Mouse (Mus musculus): Measurements from ENCODE around the gene Meiob. TPM values are rescaled to one million over a fixed set of nuclear protein-coding genes. Genes with fewer than 3 reads are reported as not detected.

Meiob gene
- polyA plus RNA-seq, 1 experiment from 2014 or later, result 0.10 TPM

DNA sequence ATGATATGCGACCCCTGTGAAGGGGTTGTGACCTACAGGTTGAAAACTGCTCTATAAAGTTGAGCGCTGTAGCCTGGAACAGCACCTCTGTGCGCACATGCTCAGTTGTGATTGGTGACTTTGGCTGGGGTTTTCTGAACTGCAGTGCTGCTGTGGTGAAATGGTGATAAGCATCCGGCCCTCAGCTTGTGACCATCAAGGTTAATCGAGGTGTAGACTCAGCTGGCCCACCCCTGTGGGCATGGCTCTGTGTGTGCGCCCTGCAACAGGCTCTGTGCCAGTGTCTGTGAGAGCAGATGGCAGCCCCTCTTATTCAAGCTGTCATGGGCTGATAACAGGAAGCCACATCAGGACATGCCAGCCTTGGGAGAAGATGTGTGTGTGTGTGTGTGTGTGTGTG, 54.9 kb downstream of the Meiob start:
- WGBS, result 87% methylated on average over 6 of the region's 6 CpGs
- ATAC-seq, result no peak
- H3K4me1 ChIP-seq (replicated peaks; ENCODE audit: control insufficient read depth, insufficient read depth, low read length), result no peaks in the 10 kb centered on the region

DNA sequence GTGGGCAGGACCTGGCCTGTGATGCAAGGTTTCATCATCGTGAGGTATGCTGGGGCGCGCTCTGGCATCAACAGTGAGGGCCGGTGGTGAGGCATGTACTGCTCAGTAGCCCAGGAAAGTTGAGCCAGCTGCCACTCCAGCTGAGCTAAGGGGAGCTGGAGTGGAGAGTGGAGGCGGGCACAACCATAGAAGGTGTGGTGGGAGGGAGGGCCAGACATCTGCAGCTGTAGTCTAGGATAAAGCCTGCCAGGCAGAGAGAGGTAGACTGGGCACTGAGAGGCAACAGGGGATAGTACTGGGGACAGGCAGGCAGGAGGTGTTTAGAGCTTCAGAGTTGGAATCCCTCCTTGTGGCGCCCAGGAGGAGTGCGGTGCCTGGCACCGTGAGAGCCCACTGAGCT, 56.0 kb downstream of the Meiob start:
- Histone ChIP-seq H3K36me3 (ENCODE audit: control insufficient read depth, insufficient read depth) (peaks cover 91% of the 10 kb centered on the region), H3K4me2 (replicated peaks; ENCODE audit: low read depth) (no peak overlapping the region), H3K9me3 (ENCODE audit: control insufficient read depth) (no peaks in the 10 kb centered on the region), H3K4me3 (ENCODE audit: low read depth, low read length) (no peak overlapping the region), H3K27ac (ENCODE audit: low read depth, low read length) (no peak overlapping the region), H3K4me1 (replicated peaks; ENCODE audit: control insufficient read depth, insufficient read depth, low read length) (no peaks in the 10 kb centered on the region), H3K27me3 (replicated peaks; ENCODE audit: control insufficient read depth, insufficient read depth, low read length) (no peaks in the 10 kb centered on the region), H3K9ac (ENCODE audit: low read depth, low read length) (no peak overlapping the region)
- TF ChIP-seq CTCF (IDR thresholded peaks at IDR 0.05; ENCODE audit: low read depth), result no peak
- ATAC-seq, result no peak
- WGBS, result 90% methylated on average over 8 of the region's 8 CpGs

More for the DNA sequence above, 54.9 kb downstream of the Meiob start:
- Histone ChIP-seq H3K4me2 (replicated peaks; ENCODE audit: low read depth) (no peak overlapping the region), H3K27me3 (replicated peaks; ENCODE audit: control insufficient read depth, insufficient read depth, low read length) (no peaks in the 10 kb centered on the region), H3K4me3 (ENCODE audit: low read depth, low read length) (no peak overlapping the region), H3K36me3 (ENCODE audit: control insufficient read depth, insufficient read depth) (peaks cover 92% of the 10 kb centered on the region), H3K27ac (ENCODE audit: low read depth, low read length) (no peak overlapping the region), H3K9ac (ENCODE audit: low read depth, low read length) (no peak overlapping the region), H3K9me3 (ENCODE audit: control insufficient read depth) (no peaks in the 10 kb centered on the region)
- no peak for TF ChIP-seq CTCF (IDR thresholded peaks at IDR 0.05; ENCODE audit: low read depth)

DNA sequence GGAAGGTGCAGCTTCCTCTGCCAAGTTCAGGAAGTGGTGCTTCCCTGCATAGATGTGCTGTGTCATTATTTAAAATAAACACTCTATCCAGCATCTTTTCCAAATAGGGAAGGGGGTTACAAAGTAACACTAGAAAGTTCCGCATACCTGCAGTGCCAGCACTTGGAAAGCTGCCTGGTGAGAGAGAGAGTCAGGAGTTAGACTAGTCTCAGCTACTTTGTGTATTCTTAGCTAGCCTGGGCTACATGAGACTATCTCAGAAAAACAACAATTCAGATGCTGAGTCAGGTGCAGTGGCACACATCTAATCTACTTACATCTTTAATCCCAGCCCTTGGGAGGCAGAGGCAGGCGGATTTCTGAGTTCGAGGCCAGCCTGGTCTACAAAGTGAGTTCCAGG, 57.7 kb downstream of the Meiob start:
- H3K27me3 ChIP-seq (replicated peaks; ENCODE audit: control insufficient read depth, insufficient read depth, low read length), result no peaks in the 10 kb centered on the region
- no peak for ATAC-seq
- 96% methylated on average over 3 of the region's 3 CpGs for WGBS
- no peak overlapping the region for H3K4me2 ChIP-seq (replicated peaks; ENCODE audit: low read depth)
- no peaks in the 10 kb centered on the region for H3K4me1 ChIP-seq (replicated peaks; ENCODE audit: control insufficient read depth, insufficient read depth, low read length)
- H3K9ac ChIP-seq (ENCODE audit: low read depth, low read length), result no peak overlapping the region
- H3K27ac ChIP-seq (ENCODE audit: low read depth, low read length), result no peak overlapping the region
- H3K36me3 ChIP-seq (ENCODE audit: control insufficient read depth, insufficient read depth), result peaks cover 90% of the 10 kb centered on the region
- no peak for TF ChIP-seq CTCF (IDR thresholded peaks at IDR 0.05; ENCODE audit: low read depth)
- H3K4me3 ChIP-seq (ENCODE audit: low read depth, low read length), result no peak overlapping the region
- H3K9me3 ChIP-seq (ENCODE audit: control insufficient read depth), result no peaks in the 10 kb centered on the region

DNA sequence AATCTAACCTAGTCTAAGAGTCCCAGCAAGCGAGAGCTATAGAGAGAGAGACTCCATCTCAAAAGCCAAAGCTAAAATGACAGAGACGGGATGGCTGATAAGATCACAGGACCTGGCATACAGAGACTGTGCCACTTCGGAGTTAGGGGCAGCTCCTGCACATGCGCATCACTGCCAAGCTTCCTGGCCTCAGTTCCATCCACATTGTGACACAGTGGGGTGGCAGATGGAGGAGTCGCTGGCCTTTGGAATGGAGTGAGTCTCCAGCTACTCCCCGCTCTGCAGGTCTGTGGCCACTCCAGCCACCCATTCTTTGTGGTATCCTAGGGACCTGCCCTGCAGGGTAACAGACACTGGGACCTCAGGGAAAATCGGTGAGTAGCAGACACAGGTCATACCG, 61.7 kb downstream of the Meiob start, which contains the start of gene Igfals:
TSS of gene Igfals (plus strand) at position 222 of the 400 bp plus-strand sequence.
- no peak within 1 kb of the TSS for H3K9ac ChIP-seq (ENCODE audit: low read depth, low read length)
- 89% methylated on average over 8 of the region's 8 CpGs for WGBS
- TF ChIP-seq CTCF (IDR thresholded peaks at IDR 0.05; ENCODE audit: low read depth), result no peak
- H3K36me3 ChIP-seq (ENCODE audit: control insufficient read depth, insufficient read depth), result peaks cover 58% of the 10 kb centered on the region
- H3K27ac ChIP-seq (ENCODE audit: low read depth, low read length), result no peak within 1 kb of the TSS
- no peak within 1 kb of the TSS for H3K4me3 ChIP-seq (ENCODE audit: low read depth, low read length)
- no peak for ATAC-seq
- no peaks in the 10 kb centered on the region for H3K4me1 ChIP-seq (replicated peaks; ENCODE audit: control insufficient read depth, insufficient read depth, low read length)
- H3K4me2 ChIP-seq (replicated peaks; ENCODE audit: low read depth), result no peak within 1 kb of the TSS
- H3K27me3 ChIP-seq (replicated peaks; ENCODE audit: control insufficient read depth, insufficient read depth, low read length), result no peaks in the 10 kb centered on the region
- H3K9me3 ChIP-seq (ENCODE audit: control insufficient read depth), result no peaks in the 10 kb centered on the region

GRCm38 (mm10) chr17:24867914-24868313, 63.8 kb downstream of the Meiob start:
- Histone ChIP-seq H3K4me3 (ENCODE audit: low read depth, low read length) (no peak overlapping the region), H3K9ac (ENCODE audit: low read depth, low read length) (no peak overlapping the region), H3K36me3 (ENCODE audit: control insufficient read depth, insufficient read depth) (peaks cover 37% of the 10 kb centered on the region), H3K4me1 (replicated peaks; ENCODE audit: control insufficient read depth, insufficient read depth, low read length) (no peaks in the 10 kb centered on the region), H3K4me2 (replicated peaks; ENCODE audit: low read depth) (no peak overlapping the region), H3K27ac (ENCODE audit: low read depth, low read length) (no peak overlapping the region), H3K27me3 (replicated peaks; ENCODE audit: control insufficient read depth, insufficient read depth, low read length) (no peaks in the 10 kb centered on the region), H3K9me3 (ENCODE audit: control insufficient read depth) (no peaks in the 10 kb centered on the region)
- no peak for TF ChIP-seq CTCF (IDR thresholded peaks at IDR 0.05; ENCODE audit: low read depth)
- WGBS, result 93% methylated on average over 10 of the region's 10 CpGs
- ATAC-seq, result no peak

GRCm38 (mm10) chr17:24873695-24874404, 69.8 kb downstream of the Meiob start:
- Histone ChIP-seq H3K4me2 (replicated peaks; ENCODE audit: low read depth) (no peak overlapping the region), H3K27ac (ENCODE audit: low read depth, low read length) (no peak overlapping the region), H3K4me3 (ENCODE audit: low read depth, low read length) (no peak overlapping the region), H3K9me3 (ENCODE audit: control insufficient read depth) (no peaks in the 10 kb centered on the region), H3K4me1 (replicated peaks; ENCODE audit: control insufficient read depth, insufficient read depth, low read length) (0 out of 2 replicates have a peak, but pooled peaks cover 5% of the 10 kb centered on the region), H3K36me3 (ENCODE audit: control insufficient read depth, insufficient read depth) (no peaks in the 10 kb centered on the region), H3K27me3 (replicated peaks; ENCODE audit: control insufficient read depth, insufficient read depth, low read length) (no peaks in the 10 kb centered on the region), H3K9ac (ENCODE audit: low read depth, low read length) (no peak overlapping the region)
- ATAC-seq, result no peak
- 59% methylated on average over 4 of the region's 4 CpGs for WGBS
- no peak for TF ChIP-seq CTCF (IDR thresholded peaks at IDR 0.05; ENCODE audit: low read depth)
